Mouse (Mus musculus) midbrain, embryonic 11.5 days (tissue): ENCODE data around the gene Atf4. TPM values are rescaled to one million over a fixed set of nuclear protein-coding genes. Genes with fewer than 3 reads are reported as not detected.

Experiments used
- ATAC-seq: fragments of 200-750 bp; cut with Nextera tagmentation; 2 replicates; pipeline ENCODE4 v1.8.0; 2017; ENCODE audit warnings: moderate TSS enrichment, moderate library complexity; ENCODE audit not compliant: low FRiP score
- DNase-seq: peaks from one replicate; pipeline ENCODE4 v3.0.0; 2015; ENCODE audit warnings: low spot score; ENCODE audit errors: missing footprints
- H3K27ac ChIP-seq: fragments of 300-500 bp; sonication (generic); 2 replicates; pipeline ENCODE4 v1.5.1; 2014; ENCODE audit warnings: low read depth, low read length
- H3K27me3 ChIP-seq: fragments of 300-500 bp; sonication (generic); 2 replicates; pipeline ENCODE4 v1.6.1; 2014; ENCODE audit warnings: mild to moderate bottlenecking, low read length, moderate library complexity, mixed read lengths; ENCODE audit not compliant: control insufficient read depth, insufficient read depth
- H3K36me3 ChIP-seq: fragments of 300-500 bp; sonication (generic); 2 replicates; pipeline ENCODE4 v1.6.1; 2014; ENCODE audit warnings: mild to moderate bottlenecking, low read length, moderate library complexity, mixed read lengths; ENCODE audit not compliant: control insufficient read depth, insufficient read depth
- H3K4me1 ChIP-seq: fragments of 300-500 bp; sonication (generic); 2 replicates; pipeline ENCODE4 v1.6.1; 2014; ENCODE audit warnings: low read length; ENCODE audit not compliant: control insufficient read depth, insufficient read depth
- H3K4me2 ChIP-seq: fragments of 300-500 bp; sonication (generic); 2 replicates; pipeline ENCODE4 v1.6.1; 2014; ENCODE audit warnings: mild to moderate bottlenecking, moderate library complexity
- H3K4me3 ChIP-seq: fragments of 300-500 bp; sonication (generic); 2 replicates; pipeline ENCODE4 v1.5.1; 2014; ENCODE audit warnings: low read depth, low read length
- H3K9ac ChIP-seq: fragments of 300-500 bp; sonication (generic); 2 replicates; pipeline ENCODE4 v1.6.1; 2014; ENCODE audit warnings: low read length
- H3K9me3 ChIP-seq: fragments of 300-500 bp; sonication (generic); 2 replicates; pipeline ENCODE4 v1.6.1; 2016; ENCODE audit warnings: low read length; ENCODE audit not compliant: control insufficient read depth
- WGBS: fragments of 180-500 bp; shearing (Covaris S2); extraction: QIAGEN DNeasy Blood & Tissue Kit; methylation state at CpG from one replicate; pipeline ENCODE4 v1.1.7; 2014; 5-methylcytosine and 5-hydroxymethylcytosine counted together
- polyA plus RNA-seq: library from polyadenylated mRNA; unstranded; fragments of >200 nt; fragmentation: Nextera tagmentation; extraction: Ambion mirVana; gene quantifications from 2 replicates; pipeline ENCODE4 v1.2.1, GENCODE M21; 2014

Gene Atf4
- polyA plus RNA-seq, 1 experiment from 2014 or later, result 144 TPM

DNA sequence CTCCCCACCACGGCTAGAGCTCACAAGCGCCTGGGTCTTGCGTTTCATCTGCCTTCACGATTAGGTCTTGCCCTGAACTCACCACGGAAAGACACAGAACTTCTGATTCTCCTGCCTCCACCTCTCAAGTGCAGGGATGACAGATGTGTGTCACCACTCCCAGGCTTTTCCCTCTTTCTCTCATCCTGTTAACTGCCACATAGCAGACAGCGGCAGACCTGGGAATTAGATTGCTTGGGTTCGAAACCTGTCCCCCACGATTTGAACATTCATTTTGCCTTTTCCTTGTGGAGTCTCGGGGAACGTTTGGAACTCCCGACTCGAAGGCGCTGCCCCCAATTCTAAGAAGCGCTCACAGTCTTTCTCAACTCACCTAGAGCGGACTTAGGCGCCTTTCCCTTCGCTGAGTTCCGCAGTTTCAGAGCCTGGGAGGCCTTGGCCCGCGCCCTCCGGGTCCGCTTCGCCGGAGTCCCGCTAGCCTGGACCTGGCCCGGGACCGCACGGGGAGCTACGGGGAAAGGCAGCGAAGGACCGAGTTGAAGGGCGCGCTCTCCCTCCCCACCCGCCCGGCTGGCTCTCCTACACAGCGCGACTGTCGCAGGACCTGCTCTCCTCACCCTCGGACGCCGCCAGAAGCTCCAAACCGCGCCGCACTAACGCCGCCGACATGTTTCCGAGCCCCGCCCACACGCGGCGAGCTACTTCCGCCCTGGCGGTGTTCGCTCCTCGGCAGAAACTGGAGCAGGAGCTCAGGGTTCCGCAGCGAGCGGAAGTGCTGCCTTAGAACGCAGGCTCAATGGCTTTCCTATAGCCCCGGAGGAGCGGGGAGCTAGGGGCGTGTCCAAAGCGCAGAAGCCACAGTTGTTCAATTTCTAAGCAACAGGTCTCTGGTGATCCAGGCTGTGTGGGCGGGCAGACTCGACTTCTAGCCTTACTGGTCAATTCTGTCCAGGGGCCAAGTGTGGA lies 8.9 kb downstream of the Atf4 start, which contains the start of gene Rps19bp1:
Gene Rps19bp1 (minus strand): TSS at position 706 of the 966 bp plus-strand sequence.
- peak within 1 kb of the TSS; percentile 77 for H3K4me2 ChIP-seq
- DNase-seq (peak; percentile 98), ATAC-seq (peak; percentile 91)
- no peaks in the 10 kb centered on the region for H3K9me3 ChIP-seq
- peaks cover 8% of the 10 kb centered on the region; the same call in 1 of the 2 replicates for H3K4me1 ChIP-seq
- H3K27me3 ChIP-seq, result no peaks in the 10 kb centered on the region
- peak within 1 kb of the TSS; percentile 93 for H3K4me3 ChIP-seq
- H3K9ac ChIP-seq, result peak within 1 kb of the TSS; percentile 81
- H3K36me3 ChIP-seq, result no peaks in the 10 kb centered on the region
- 2% methylated on average over 60 of the region's 66 CpGs for WGBS
- peak within 1 kb of the TSS; percentile 20; the same call in 1 of the 2 replicates for H3K27ac ChIP-seq

DNA sequence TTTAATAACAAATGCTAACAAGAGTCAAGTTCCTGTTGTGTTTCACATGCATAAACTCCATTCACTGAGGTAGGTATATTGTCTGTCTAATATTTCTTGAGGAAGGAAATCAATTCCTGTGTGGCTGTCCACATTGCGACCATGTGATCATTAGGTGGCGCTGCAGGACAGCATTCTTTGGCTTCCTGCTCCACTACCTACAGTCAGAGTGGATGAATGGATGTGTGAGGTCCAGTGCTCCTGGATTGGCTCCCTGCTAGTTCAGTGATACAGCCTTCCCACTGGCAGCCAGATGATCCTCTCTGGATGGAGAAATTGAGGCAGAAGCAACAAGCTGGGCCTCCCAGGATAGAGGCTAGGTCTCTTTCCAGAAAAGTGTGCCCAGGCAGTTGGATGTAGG lies 11.3 kb downstream of the Atf4 start:
- no peaks in the 10 kb centered on the region for H3K36me3 ChIP-seq
- no peaks in the 10 kb centered on the region for H3K9me3 ChIP-seq
- no peaks in the 10 kb centered on the region for H3K27me3 ChIP-seq
- peaks cover 6% of the 10 kb centered on the region; the same call in 1 of the 2 replicates for H3K4me1 ChIP-seq
- no peak overlapping the region for H3K27ac ChIP-seq
- WGBS, result 0% methylated on average over 2 of the region's 2 CpGs
- no peak overlapping the region for H3K9ac ChIP-seq
- no peak overlapping the region for H3K4me3 ChIP-seq
- no peak overlapping the region for H3K4me2 ChIP-seq
- DNase-seq (peak; percentile 97), ATAC-seq (no peak)

- ATAC-seq, result no peak
Observed at GRCm38 (mm10) chr15:80271858-80272396, 16.9 kb downstream of the Atf4 start.

GRCm38 (mm10) chr15:80277107-80277506 lies 22.1 kb downstream of the Atf4 start:
- Histone ChIP-seq H3K4me2 (no peak overlapping the region), H3K9me3 (no peaks in the 10 kb centered on the region), H3K4me3 (no peak overlapping the region), H3K9ac (no peak overlapping the region), H3K27ac (no peak overlapping the region), H3K27me3 (no peaks in the 10 kb centered on the region), H3K36me3 (no peaks in the 10 kb centered on the region), H3K4me1 (peaks cover 3% of the 10 kb centered on the region; the same call in 1 of the 2 replicates)
- DNase-seq (no peak), ATAC-seq (no peak)
- 42% methylated on average over 9 of the region's 9 CpGs for WGBS

More at GRCm38 (mm10) chr15:80271858-80272396, 16.9 kb downstream of the Atf4 start:
- H3K4me3 ChIP-seq, result no peak overlapping the region
- no peak overlapping the region for H3K4me2 ChIP-seq
- H3K9ac ChIP-seq, result no peak overlapping the region
- H3K9me3 ChIP-seq, result no peaks in the 10 kb centered on the region
- DNase-seq, result no peak
- H3K36me3 ChIP-seq, result no peaks in the 10 kb centered on the region
- H3K27ac ChIP-seq, result no peak overlapping the region
- WGBS, result 70% methylated on average over 3 of the region's 3 CpGs
- H3K4me1 ChIP-seq, result no peaks in the 10 kb centered on the region
- H3K27me3 ChIP-seq, result no peaks in the 10 kb centered on the region

- Histone ChIP-seq H3K36me3 (no peaks in the 10 kb centered on the region), H3K27me3 (no peaks in the 10 kb centered on the region), H3K4me1 (peaks cover 3% of the 10 kb centered on the region; the same call in 1 of the 2 replicates), H3K9me3 (no peaks in the 10 kb centered on the region), H3K4me2 (no peak overlapping the region), H3K27ac (no peak overlapping the region), H3K9ac (no peak overlapping the region), H3K4me3 (no peak overlapping the region)
- ATAC-seq (no peak), DNase-seq (peak; percentile 94)
- WGBS, result 2% methylated on average over 6 of the region's 6 CpGs
Observed at GRCm38 (mm10) chr15:80277625-80278024, 22.6 kb downstream of the Atf4 start.

DNA sequence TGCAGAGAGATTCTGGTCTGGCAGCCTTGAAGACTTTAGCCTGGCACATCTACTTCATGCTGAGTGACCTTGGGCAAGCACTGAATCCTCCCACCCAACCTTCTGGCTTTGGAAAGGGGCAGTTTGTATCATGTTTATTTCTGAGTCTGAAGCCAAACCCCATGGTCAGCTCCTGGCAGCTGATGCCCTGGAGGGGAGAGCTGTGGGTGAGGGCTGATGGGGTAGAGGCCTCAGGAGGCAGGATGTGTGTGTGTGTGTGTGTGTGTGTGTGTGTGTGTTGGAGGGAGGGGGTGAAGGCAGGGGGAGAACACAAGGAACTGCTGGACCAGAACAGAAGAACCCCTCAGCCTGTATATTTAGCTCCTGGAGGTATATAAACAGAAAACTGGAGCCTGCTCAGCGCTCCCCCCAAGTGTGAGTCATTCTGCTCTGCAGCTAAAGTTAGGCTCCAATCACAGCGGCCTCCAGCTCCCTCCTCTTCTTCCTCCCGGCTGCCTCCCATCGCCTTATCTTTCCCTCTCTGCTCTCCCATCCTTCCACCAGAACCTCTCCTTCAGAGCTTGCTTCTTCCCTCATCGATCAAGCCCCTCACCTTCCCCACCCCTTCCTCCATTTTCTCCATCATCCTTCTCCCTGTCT lies 23.3 kb downstream of the Atf4 start:
- no peak overlapping the region for H3K9ac ChIP-seq
- DNase-seq, result no peak
- WGBS, result 61% methylated on average over 5 of the region's 5 CpGs

GRCm38 (mm10) chr15:80279053-80279452 lies 24.1 kb downstream of the Atf4 start:
- Histone ChIP-seq H3K27ac (no peak overlapping the region), H3K4me2 (no peak overlapping the region), H3K4me1 (peaks cover 3% of the 10 kb centered on the region; the same call in 1 of the 2 replicates), H3K9ac (no peak overlapping the region), H3K36me3 (no peaks in the 10 kb centered on the region), H3K9me3 (no peaks in the 10 kb centered on the region), H3K4me3 (no peak overlapping the region), H3K27me3 (no peaks in the 10 kb centered on the region; the same call in 1 of the 2 replicates)
- no peak for DNase-seq
- no peak for ATAC-seq
- WGBS, result 88% methylated on average over 2 of the region's 2 CpGs

More for the DNA sequence above, 23.3 kb downstream of the Atf4 start:
- no peaks in the 10 kb centered on the region for H3K36me3 ChIP-seq
- no peak for ATAC-seq
- H3K27me3 ChIP-seq, result no peaks in the 10 kb centered on the region; the same call in 1 of the 2 replicates
- H3K4me2 ChIP-seq, result no peak overlapping the region
- no peak overlapping the region for H3K4me3 ChIP-seq
- H3K27ac ChIP-seq, result no peak overlapping the region
- no peaks in the 10 kb centered on the region for H3K9me3 ChIP-seq
- H3K4me1 ChIP-seq, result peaks cover 3% of the 10 kb centered on the region; the same call in 1 of the 2 replicates

GRCm38 (mm10) chr15:80280646-80281045 lies 25.7 kb downstream of the Atf4 start:
- H3K4me1 ChIP-seq, result peaks cover 3% of the 10 kb centered on the region; the same call in 1 of the 2 replicates
- WGBS, result 17% methylated on average over 6 of the region's 6 CpGs
- H3K4me3 ChIP-seq, result no peak overlapping the region
- no peak overlapping the region for H3K27ac ChIP-seq
- H3K9ac ChIP-seq, result no peak overlapping the region
- ATAC-seq, result no peak
- H3K27me3 ChIP-seq, result peaks cover 3% of the 10 kb centered on the region
- no peaks in the 10 kb centered on the region for H3K9me3 ChIP-seq
- peak; percentile 98 for DNase-seq
- no peaks in the 10 kb centered on the region for H3K36me3 ChIP-seq
- H3K4me2 ChIP-seq, result no peak overlapping the region
